Mouse (Mus musculus) stomach, postnatal 0 days (tissue): Measurements from ENCODE around the gene Minos1.

Experiments
- CTCF ChIP-seq: IDR thresholded peaks from 2 replicates; pipeline ENCODE4 v1.5.1; 2016; ENCODE audit warnings: antibody characterized with exemption, low read depth, mild to moderate bottlenecking, moderate library complexity
- EP300 ChIP-seq: optimal IDR thresholded peaks from 2 replicates; pipeline ENCODE3; 2016; ENCODE audit warnings: antibody characterized with exemption

DNA sequence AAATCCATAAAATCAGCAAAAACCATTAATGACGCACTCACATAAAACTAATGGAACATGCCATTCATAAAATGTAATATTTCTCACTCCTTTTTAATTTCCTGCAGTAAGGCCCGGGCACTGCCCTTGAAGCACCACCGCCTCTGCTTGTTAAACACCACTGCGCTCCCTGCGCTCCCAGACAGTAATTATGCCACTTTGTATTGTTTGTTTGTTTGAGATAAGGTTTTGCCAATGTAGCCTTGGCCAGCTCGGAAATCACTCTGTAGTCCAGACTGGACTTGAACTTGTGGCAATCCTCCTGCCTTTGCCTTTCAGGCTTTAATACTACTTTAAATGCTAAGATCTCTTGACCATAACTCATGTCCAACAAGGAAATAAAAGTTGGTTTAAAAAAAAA is 6.0 kb downstream of the Minos1 start:
- TF ChIP-seq CTCF (no peak), EP300 (no peak)
